Mouse (Mus musculus): ENCODE results near the gene Vax1. TPM values are rescaled to one million over a fixed set of nuclear protein-coding genes. Genes with fewer than 3 reads are reported as not detected.

Vax1 gene
- polyA plus RNA-seq, 1 experiment from 2014 or later: not detected

DNA sequence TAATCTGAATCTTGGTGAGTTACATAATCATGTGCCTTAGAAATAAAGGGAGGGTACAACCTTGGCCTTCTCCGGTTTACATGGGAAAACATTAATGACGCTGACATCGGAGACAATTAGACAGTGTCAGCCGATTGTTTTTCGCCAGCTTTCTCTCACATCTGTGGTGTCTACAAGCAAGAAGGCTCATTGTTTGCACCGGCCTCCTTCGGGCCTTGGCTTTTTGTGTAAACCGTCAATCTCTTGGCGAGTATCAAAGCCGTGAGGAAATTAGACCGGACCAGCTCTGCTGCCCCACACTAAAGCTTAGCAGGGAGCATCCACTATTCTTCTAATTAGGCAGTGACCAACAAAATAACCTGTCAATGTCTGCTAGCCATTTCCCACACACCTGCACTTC is 36.7 kb downstream of the Vax1 start:
- Histone ChIP-seq H3K27ac (ENCODE audit: low read length) (no peak overlapping the region), H3K9ac (ENCODE audit: low read length) (no peak overlapping the region), H3K4me3 (replicated peaks; ENCODE audit: low read length) (no peak overlapping the region), H3K27me3 (ENCODE audit: control insufficient read depth, insufficient read depth, low read length) (no peaks in the 10 kb centered on the region), H3K9me3 (replicated peaks; ENCODE audit: control insufficient read depth, low read length) (no peaks in the 10 kb centered on the region), H3K4me1 (ENCODE audit: control insufficient read depth, insufficient read depth, low read length) (no peaks in the 10 kb centered on the region), H3K4me2 (ENCODE audit: low read depth, low read length) (no peak overlapping the region), H3K36me3 (ENCODE audit: control insufficient read depth, insufficient read depth, low read length) (no peaks in the 10 kb centered on the region)
- whole genome bisulfite sequencing: 59% methylated on average over 11 of the region's 11 CpGs
- no peak for ATAC-seq (ENCODE audit: insufficient read depth, low FRiP score)

DNA sequence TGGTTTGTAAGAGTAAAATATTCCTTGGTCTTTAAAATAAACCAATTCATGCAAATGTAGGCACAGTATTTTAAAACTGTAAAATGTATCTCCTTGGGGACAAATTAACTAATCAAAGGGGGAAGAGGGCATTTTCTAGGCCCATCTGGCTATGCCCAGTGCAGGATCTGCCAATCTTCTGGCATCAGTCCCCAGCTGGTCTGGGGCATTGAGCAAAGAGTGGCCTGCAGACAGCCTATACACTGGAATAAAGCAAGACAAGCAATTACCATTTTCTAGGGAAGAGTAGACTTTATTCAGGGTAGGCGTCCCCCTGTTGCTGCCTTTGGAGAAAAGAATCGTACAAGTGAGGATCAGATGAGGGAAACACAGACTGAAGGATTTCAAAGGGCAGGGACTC is 40.2 kb downstream of the Vax1 start:
- Histone ChIP-seq H3K27me3 (ENCODE audit: control insufficient read depth, insufficient read depth, low read length) (no peaks in the 10 kb centered on the region), H3K27ac (ENCODE audit: low read length) (no peak overlapping the region), H3K4me2 (ENCODE audit: low read depth, low read length) (no peak overlapping the region), H3K9ac (ENCODE audit: low read length) (no peak overlapping the region), H3K4me3 (replicated peaks; ENCODE audit: low read length) (no peak overlapping the region), H3K9me3 (replicated peaks; ENCODE audit: control insufficient read depth, low read length) (no peaks in the 10 kb centered on the region), H3K36me3 (ENCODE audit: control insufficient read depth, insufficient read depth, low read length) (no peaks in the 10 kb centered on the region), H3K4me1 (ENCODE audit: control insufficient read depth, insufficient read depth, low read length) (no peaks in the 10 kb centered on the region)
- 84% methylated on average over 2 of the region's 2 CpGs for WGBS
- ATAC-seq (ENCODE audit: insufficient read depth, low FRiP score): no peak

DNA sequence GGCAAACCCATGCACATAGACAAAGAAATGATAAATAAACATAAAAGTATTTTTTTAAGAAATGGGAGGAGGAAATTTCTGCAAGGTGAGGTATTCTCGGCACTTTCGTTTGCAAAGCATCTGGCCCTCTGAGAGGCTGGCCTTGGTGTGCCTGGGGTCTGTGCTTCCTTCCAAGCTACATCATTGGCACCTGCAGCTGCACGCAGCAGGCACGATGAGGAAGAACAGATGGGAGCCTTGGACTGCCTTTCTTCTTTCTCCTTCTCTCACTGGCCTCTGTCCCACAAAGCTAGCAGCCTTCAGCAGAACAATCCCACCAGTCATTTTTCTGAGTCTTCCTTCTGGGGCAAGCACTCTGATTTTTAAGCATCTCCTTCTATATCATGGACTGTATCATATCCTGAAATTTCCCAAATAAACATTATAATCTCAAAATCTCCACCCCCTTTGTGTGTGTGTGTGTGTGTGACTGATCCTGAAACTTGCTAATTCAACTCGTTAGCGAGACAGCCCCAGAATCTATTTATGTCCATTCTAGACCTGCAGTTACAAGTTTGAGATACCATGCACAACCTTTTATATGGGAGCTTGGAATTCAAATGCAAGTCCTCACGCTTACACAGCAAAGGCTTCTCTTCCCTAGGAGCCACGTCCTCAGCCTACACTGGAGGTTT is 41.2 kb downstream of the Vax1 start:
- H3K4me3 ChIP-seq (replicated peaks; ENCODE audit: low read length): no peak overlapping the region
- no peaks in the 10 kb centered on the region for H3K27me3 ChIP-seq (ENCODE audit: control insufficient read depth, insufficient read depth, low read length)
- ATAC-seq (ENCODE audit: insufficient read depth, low FRiP score): no peak
- no peaks in the 10 kb centered on the region for H3K9me3 ChIP-seq (replicated peaks; ENCODE audit: control insufficient read depth, low read length)
- H3K4me2 ChIP-seq (ENCODE audit: low read depth, low read length): no peak overlapping the region
- no peak overlapping the region for H3K9ac ChIP-seq (ENCODE audit: low read length)
- H3K27ac ChIP-seq (ENCODE audit: low read length): no peak overlapping the region
- H3K4me1 ChIP-seq (ENCODE audit: control insufficient read depth, insufficient read depth, low read length): no peaks in the 10 kb centered on the region
- H3K36me3 ChIP-seq (ENCODE audit: control insufficient read depth, insufficient read depth, low read length): no peaks in the 10 kb centered on the region
- WGBS: 70% methylated on average over 8 of the region's 8 CpGs

DNA sequence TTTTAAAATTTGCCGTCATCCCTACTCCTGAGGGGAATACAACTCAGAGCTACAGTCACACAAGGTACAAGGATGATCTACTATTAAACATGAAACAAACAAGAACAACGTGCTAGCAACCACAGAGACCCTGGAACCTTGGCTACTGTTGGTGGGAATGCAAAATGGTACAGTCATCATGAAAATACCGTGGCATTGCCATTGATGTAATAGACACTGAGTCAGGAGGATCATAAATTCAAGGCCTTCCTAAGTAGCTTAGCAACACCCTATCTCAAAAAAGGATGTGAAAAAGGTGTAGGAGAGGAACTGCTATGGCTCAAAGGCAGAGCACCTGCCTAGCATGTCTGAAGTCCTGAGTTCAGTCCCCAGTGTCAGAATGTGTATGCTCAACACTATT is 42.4 kb downstream of the Vax1 start:
- no peaks in the 10 kb centered on the region for H3K4me1 ChIP-seq (ENCODE audit: control insufficient read depth, insufficient read depth, low read length)
- H3K27me3 ChIP-seq (ENCODE audit: control insufficient read depth, insufficient read depth, low read length): no peaks in the 10 kb centered on the region
- ATAC-seq (ENCODE audit: insufficient read depth, low FRiP score): no peak
- H3K36me3 ChIP-seq (ENCODE audit: control insufficient read depth, insufficient read depth, low read length): no peaks in the 10 kb centered on the region
- H3K27ac ChIP-seq (ENCODE audit: low read length): no peak overlapping the region
- H3K4me2 ChIP-seq (ENCODE audit: low read depth, low read length): no peak overlapping the region
- H3K9ac ChIP-seq (ENCODE audit: low read length): no peak overlapping the region
- no peak overlapping the region for H3K4me3 ChIP-seq (replicated peaks; ENCODE audit: low read length)
- 83% methylated on average over 3 of the region's 3 CpGs for whole genome bisulfite sequencing
- no peaks in the 10 kb centered on the region for H3K9me3 ChIP-seq (replicated peaks; ENCODE audit: control insufficient read depth, low read length)

Other genes with a start within 250 kb of the Vax1 start
- 0.21 and 0.51 TPM in 2 replicates for gene Eno4, start 226.6 kb downstream of the Vax1 start, polyA plus RNA-seq (2015; fragmentation: Nextera tagmentation; extraction: Ambion mirVana)
- 5.4 and 6.0 TPM in 2 replicates for gene Hspa12a, start 226.4 kb downstream of the Vax1 start, polyA plus RNA-seq (2015; fragmentation: Nextera tagmentation; extraction: Ambion mirVana)
- gene Shtn1, start 94.0 kb downstream of the Vax1 start, polyA plus RNA-seq (2015; fragmentation: Nextera tagmentation; extraction: Ambion mirVana): 11.5 and 12.6 TPM in 2 replicates
- gene Kcnk18, start 49.2 kb upstream of the Vax1 start, polyA plus RNA-seq (2015; fragmentation: Nextera tagmentation; extraction: Ambion mirVana): not detected in 2 replicates
- 12.2 and 13.5 TPM in 2 replicates for gene Slc18a2, start 90.8 kb upstream of the Vax1 start, polyA plus RNA-seq (2015; fragmentation: Nextera tagmentation; extraction: Ambion mirVana)
- 24.4 and 42.3 TPM in 2 replicates for gene Rps12-ps3, start 152.2 kb upstream of the Vax1 start, polyA plus RNA-seq (2015; fragmentation: Nextera tagmentation; extraction: Ambion mirVana)
- 6.4 and 6.9 TPM in 2 replicates for gene Pdzd8, start 175.7 kb upstream of the Vax1 start, polyA plus RNA-seq (2015; fragmentation: Nextera tagmentation; extraction: Ambion mirVana)